Mouse (Mus musculus) E14TG2a.4 (cell line): ENCODE measurements around the gene Gch1.
"Not testable (repeated sequence)": the region's sequence is repeated elsewhere in the genome, so short reads cannot be mapped to it uniquely, and the experiment has no call there.

Experiments used
- H3K27me3 ChIP-seq: 2 replicates; pipeline ENCODE4 v1.6.1; 2014; ENCODE audit warnings: low read length, control low read depth; ENCODE audit not compliant: insufficient read depth
- H3K36me3 ChIP-seq: 2 replicates; pipeline ENCODE4 v1.6.1; 2014; ENCODE audit warnings: low read length, control low read depth; ENCODE audit not compliant: insufficient read depth
- H3K4me1 ChIP-seq: replicated peaks from 2 replicates; pipeline ENCODE4 v1.6.1; 2014; ENCODE audit warnings: low read depth, low read length, control low read depth
- H3K4me3 ChIP-seq: replicated peaks from 2 replicates; pipeline ENCODE4 v1.5.1; 2014; ENCODE audit warnings: mild to moderate bottlenecking, low read length
- H3K9me3 ChIP-seq: 2 replicates; pipeline ENCODE4 v1.6.1; 2014; ENCODE audit warnings: low read length, control low read depth
- CTCF ChIP-seq: conservative IDR thresholded peaks from 2 replicates; pipeline ENCODE4 v1.5.1; 2014; ENCODE audit warnings: low read length
- NANOG ChIP-seq: IDR thresholded peaks from 2 replicates; pipeline ENCODE4 v1.6.1; 2014; ENCODE audit warnings: borderline replicate concordance, low read length, mixed read lengths
- POU5F1 ChIP-seq: IDR thresholded peaks from 2 replicates; pipeline ENCODE4 v1.6.1; 2014; ENCODE audit warnings: low read length, borderline replicate concordance

Gch1 gene

GRCm38 (mm10) chr14:47117522-47117921 lies 71.7 kb downstream of the Gch1 start:
- Histone ChIP-seq H3K9me3 (no peaks in the 10 kb centered on the region), H3K4me1 (no peaks in the 10 kb centered on the region), H3K27me3 (0 out of 2 replicates have a peak, but pooled peaks cover 4% of the 10 kb centered on the region), H3K4me3 (no peak overlapping the region), H3K36me3 (no peaks in the 10 kb centered on the region)
- no peak for TF ChIP-seq POU5F1
- TF ChIP-seq CTCF, result no peak
- TF ChIP-seq NANOG, result no peak

- Histone ChIP-seq H3K36me3 (no peaks in the 10 kb centered on the region), H3K4me3 (no peak overlapping the region), H3K4me1 (peaks cover 5% of the 10 kb centered on the region), H3K9me3 (no peaks in the 10 kb centered on the region), H3K27me3 (0 out of 2 replicates have a peak, but pooled peaks cover 4% of the 10 kb centered on the region)
- TF ChIP-seq NANOG (no peak), CTCF (no peak), POU5F1 (no peak)
These were observed 73.0 kb downstream of the Gch1 start for GRCm38 (mm10) chr14:47116062-47116762.

GRCm38 (mm10) chr14:47115154-47115553 lies 74.1 kb downstream of the Gch1 start:
- H3K4me3 ChIP-seq, result no peak overlapping the region
- 0 out of 2 replicates have a peak, but pooled peaks cover 4% of the 10 kb centered on the region for H3K27me3 ChIP-seq
- TF ChIP-seq CTCF (no peak), NANOG (no peak), POU5F1 (no peak)

GRCm38 (mm10) chr14:47111341-47111740 lies 77.9 kb downstream of the Gch1 start:
- no peaks in the 10 kb centered on the region for H3K36me3 ChIP-seq
- peaks cover 5% of the 10 kb centered on the region for H3K4me1 ChIP-seq
- H3K9me3 ChIP-seq, result no peaks in the 10 kb centered on the region
- TF ChIP-seq NANOG, result no peak
- TF ChIP-seq CTCF, result no peak
- no peak for TF ChIP-seq POU5F1
- no peak overlapping the region for H3K4me3 ChIP-seq
- H3K27me3 ChIP-seq, result 0 out of 2 replicates have a peak, but pooled peaks cover 4% of the 10 kb centered on the region

More at GRCm38 (mm10) chr14:47115154-47115553, 74.1 kb downstream of the Gch1 start:
- Histone ChIP-seq H3K36me3 (no peaks in the 10 kb centered on the region), H3K4me1 (peaks cover 5% of the 10 kb centered on the region), H3K9me3 (no peaks in the 10 kb centered on the region)

- not testable (repeated sequence) for H3K9me3 ChIP-seq, H3K27me3 ChIP-seq, H3K4me3 ChIP-seq, H3K4me1 ChIP-seq, H3K36me3 ChIP-seq
These were observed 78.8 kb downstream of the Gch1 start for GRCm38 (mm10) chr14:47110391-47110790.

GRCm38 (mm10) chr14:47107461-47107860 lies 81.8 kb downstream of the Gch1 start:
- peaks cover 5% of the 10 kb centered on the region for H3K4me1 ChIP-seq
- H3K36me3 ChIP-seq, result no peaks in the 10 kb centered on the region
- TF ChIP-seq POU5F1 (no peak), CTCF (no peak), NANOG (no peak)
- no peak overlapping the region for H3K4me3 ChIP-seq
- H3K27me3 ChIP-seq, result peaks cover 2% of the 10 kb centered on the region; the same call in 1 of the 2 replicates
- H3K9me3 ChIP-seq, result no peaks in the 10 kb centered on the region

GRCm38 (mm10) chr14:47105755-47106154 lies 83.5 kb downstream of the Gch1 start:
- no peak overlapping the region for H3K4me3 ChIP-seq
- no peaks in the 10 kb centered on the region for H3K36me3 ChIP-seq
- no peak for TF ChIP-seq POU5F1
- no peak for TF ChIP-seq NANOG
- TF ChIP-seq CTCF, result no peak
- no peaks in the 10 kb centered on the region; the same call in 1 of the 2 replicates for H3K4me1 ChIP-seq
- no peaks in the 10 kb centered on the region for H3K9me3 ChIP-seq
- H3K27me3 ChIP-seq, result peaks cover 4% of the 10 kb centered on the region; the same call in 1 of the 2 replicates

GRCm38 (mm10) chr14:47105174-47105557 lies 84.0 kb downstream of the Gch1 start:
- Histone ChIP-seq H3K4me1 (no peaks in the 10 kb centered on the region; the same call in 1 of the 2 replicates), H3K9me3 (no peaks in the 10 kb centered on the region), H3K36me3 (no peaks in the 10 kb centered on the region), H3K27me3 (peaks cover 4% of the 10 kb centered on the region; the same call in 1 of the 2 replicates), H3K4me3 (no peak overlapping the region)
- TF ChIP-seq CTCF, result no peak
- no peak for TF ChIP-seq POU5F1
- no peak for TF ChIP-seq NANOG
